Mouse (Mus musculus) G1E (cell line): ENCODE results near the gene Ube2g1.

Source experiments
- CTCF ChIP-seq: IDR thresholded peaks from 2 replicates; pipeline ENCODE4 v1.5.1; 2012; ENCODE audit warnings: low read depth, low read length, inconsistent platforms, mixed read lengths
- GATA1 ChIP-seq: IDR thresholded peaks from 2 replicates; pipeline ENCODE4 v1.6.1; 2012; ENCODE audit warnings: borderline replicate concordance, low read length, inconsistent platforms, mixed read lengths
- POLR2AphosphoS5 ChIP-seq: IDR thresholded peaks from 2 replicates; pipeline ENCODE4 v1.6.1; 2012; ENCODE audit warnings: low read depth, low read length, inconsistent platforms; ENCODE audit not compliant: insufficient replicate concordance

GRCm38 (mm10) chr11:72718161-72718560, 111.1 kb downstream of the Ube2g1 start:
- TF ChIP-seq CTCF (no peak), GATA1 (no peak), POLR2AphosphoS5 (no peak)
